Mouse (Mus musculus) intestine, embryonic 14.5 days (tissue): ENCODE data around the gene Zfp710. TPM values are rescaled to one million over a fixed set of nuclear protein-coding genes. Genes with fewer than 3 reads are reported as not detected.
A peak's percentile ranks its signal among the peaks of the same experiment; 100 is the strongest.
"Not testable (repeated sequence)": the region's sequence is repeated elsewhere in the genome, so short reads cannot be mapped to it uniquely, and the experiment has no call there.

ENCODE experiments used
- ATAC-seq: fragments of 200-750 bp; cut with Nextera tagmentation; replicated peaks from 2 replicates; pipeline ENCODE4 v1.8.0; 2017; ENCODE audit warnings: low read depth, moderate number of reproducible peaks, moderate TSS enrichment, moderate library complexity; ENCODE audit not compliant: low FRiP score, low TSS enrichment
- DNase-seq: peaks from one replicate; pipeline ENCODE4 v3.0.0-alpha.2; 2018; ENCODE audit warnings: low spot score
- H3K27ac ChIP-seq: fragments of 300-500 bp; sonication (generic); 2 replicates; pipeline ENCODE4 v1.5.1; 2014; ENCODE audit warnings: low read depth, mild to moderate bottlenecking, control low read depth
- H3K27me3 ChIP-seq: fragments of 300-500 bp; sonication (generic); replicated peaks from 2 replicates; pipeline ENCODE4 v1.6.1; 2014; ENCODE audit warnings: low read length, control low read depth; ENCODE audit not compliant: control insufficient read depth, insufficient read depth
- H3K36me3 ChIP-seq: fragments of 300-500 bp; sonication (generic); 2 replicates; pipeline ENCODE4 v1.6.1; 2014; ENCODE audit warnings: low read length, control low read depth; ENCODE audit not compliant: control insufficient read depth, insufficient read depth
- H3K4me1 ChIP-seq: fragments of 300-500 bp; sonication (generic); replicated peaks from 2 replicates; pipeline ENCODE4 v1.6.1; 2014; ENCODE audit warnings: low read length, control low read depth, mixed read lengths; ENCODE audit not compliant: control insufficient read depth, insufficient read depth
- H3K4me2 ChIP-seq: fragments of 300-500 bp; sonication (generic); 2 replicates; pipeline ENCODE4 v1.6.1; 2014; ENCODE audit warnings: low read length
- H3K4me3 ChIP-seq: fragments of 300-500 bp; sonication (generic); 2 replicates; pipeline ENCODE4 v1.5.1; 2014; ENCODE audit warnings: low read depth, low read length, control low read depth, mixed read lengths
- H3K9ac ChIP-seq: fragments of 300-500 bp; sonication (generic); 2 replicates; pipeline ENCODE4 v1.6.1; 2014; ENCODE audit warnings: mild to moderate bottlenecking, low read length
- H3K9me3 ChIP-seq: fragments of 300-500 bp; sonication (generic); 2 replicates; pipeline ENCODE4 v1.6.1; 2016; ENCODE audit warnings: low read length, control low read depth; ENCODE audit not compliant: control insufficient read depth
- WGBS: fragments of 180-500 bp; shearing (Covaris S2); extraction: QIAGEN DNeasy Blood & Tissue Kit; methylation state at CpG from one replicate; pipeline ENCODE4 v1.1.7; 2014; 5-methylcytosine and 5-hydroxymethylcytosine counted together
- polyA plus RNA-seq: library from polyadenylated mRNA; unstranded; fragments of >200 nt; fragmentation: Nextera tagmentation; extraction: Ambion mirVana; gene quantifications from 2 replicates; pipeline ENCODE4 v1.2.1, GENCODE M21; 2014

Zfp710 gene
- 16.9 and 18.9 TPM in 2 replicates for polyA plus RNA-seq

- peak; percentile 86 for DNase-seq
- peak within 1 kb of the TSS; percentile 92 for H3K27ac ChIP-seq
- H3K36me3 ChIP-seq = no peaks in the 10 kb centered on the region
- ATAC-seq = peak; percentile 83
- H3K4me3 ChIP-seq = peak within 1 kb of the TSS; percentile 66
- H3K9me3 ChIP-seq = no peaks in the 10 kb centered on the region
- peaks cover 22% of the 10 kb centered on the region for H3K4me1 ChIP-seq
- H3K4me2 ChIP-seq = peak within 1 kb of the TSS; percentile 99
- 1% methylated on average over 42 of the region's 42 CpGs for WGBS
- peak within 1 kb of the TSS; percentile 90 for H3K9ac ChIP-seq
- no peaks in the 10 kb centered on the region for H3K27me3 ChIP-seq
Observed at GRCm38 (mm10) chr7:80024521-80025390, at the start of gene Zfp710. Gene Zfp710, plus strand, starts transcription at chr7:80024814.

GRCm38 (mm10) chr7:79975316-79975715 is 49.3 kb upstream of the Zfp710 start:
- WGBS = 92% methylated on average over 2 of the region's 2 CpGs
- no peak overlapping the region for H3K9ac ChIP-seq
- no peaks in the 10 kb centered on the region for H3K36me3 ChIP-seq
- no peak overlapping the region for H3K27ac ChIP-seq
- no peaks in the 10 kb centered on the region for H3K4me1 ChIP-seq
- H3K27me3 ChIP-seq = no peaks in the 10 kb centered on the region
- no peaks in the 10 kb centered on the region for H3K9me3 ChIP-seq
- no peak for ATAC-seq
- DNase-seq = no peak
- no peak overlapping the region for H3K4me2 ChIP-seq
- no peak overlapping the region for H3K4me3 ChIP-seq

DNA sequence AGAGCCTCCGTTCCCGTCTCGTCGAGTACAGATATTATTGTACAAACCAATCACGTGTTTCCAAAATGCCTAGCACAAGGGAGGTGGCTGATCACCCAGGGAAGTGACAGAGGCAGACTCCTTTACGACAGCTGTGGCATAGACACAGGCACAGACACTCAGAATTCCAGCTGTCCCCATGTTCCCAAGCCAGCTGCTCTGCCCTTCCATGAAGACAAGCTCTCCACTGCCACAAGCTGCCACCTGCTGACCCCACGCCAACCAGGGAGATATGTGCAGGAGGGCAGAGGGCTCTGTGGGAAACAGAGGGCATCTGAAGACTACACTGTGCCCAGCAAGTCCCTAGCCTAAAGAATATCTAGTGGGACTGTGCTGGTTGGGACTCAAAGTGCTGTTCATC is 37.9 kb upstream of the Zfp710 start:
- H3K27me3 ChIP-seq = no peaks in the 10 kb centered on the region
- ATAC-seq (no peak), DNase-seq (no peak)
- H3K9me3 ChIP-seq = no peaks in the 10 kb centered on the region
- H3K4me1 ChIP-seq = no peaks in the 10 kb centered on the region
- no peak overlapping the region for H3K27ac ChIP-seq
- WGBS = 87% methylated on average over 7 of the region's 7 CpGs
- H3K36me3 ChIP-seq = no peaks in the 10 kb centered on the region
- H3K4me3 ChIP-seq = no peak overlapping the region
- H3K4me2 ChIP-seq = no peak overlapping the region
- no peak overlapping the region for H3K9ac ChIP-seq

DNA sequence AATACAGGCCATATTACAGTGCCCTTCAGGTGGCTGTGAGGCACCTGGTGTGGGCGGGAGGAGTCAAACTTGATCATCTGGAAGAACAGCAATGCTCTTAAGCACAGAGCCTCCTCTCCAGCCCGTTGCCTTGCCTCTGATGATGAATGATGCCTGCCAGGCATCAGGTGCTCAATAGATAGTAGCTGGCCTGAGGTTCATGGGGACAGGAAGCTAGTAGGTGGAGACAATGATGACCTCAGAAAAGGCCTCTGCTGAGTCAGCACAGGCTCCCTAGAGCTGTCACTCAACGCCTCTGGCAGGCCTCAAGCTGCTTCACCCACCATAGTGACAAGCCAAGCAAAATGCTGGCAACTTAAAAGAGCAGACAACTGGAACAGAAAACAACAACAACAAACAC is 36.9 kb upstream of the Zfp710 start:
- no peaks in the 10 kb centered on the region for H3K36me3 ChIP-seq
- H3K9ac ChIP-seq = no peak overlapping the region
- 52% methylated on average over 3 of the region's 3 CpGs for WGBS
- H3K4me2 ChIP-seq = no peak overlapping the region
- H3K9me3 ChIP-seq = no peaks in the 10 kb centered on the region
- no peak for DNase-seq
- H3K4me3 ChIP-seq = no peak overlapping the region
- no peaks in the 10 kb centered on the region for H3K4me1 ChIP-seq
- no peak for ATAC-seq
- H3K27me3 ChIP-seq = no peaks in the 10 kb centered on the region
- no peak overlapping the region for H3K27ac ChIP-seq

- not testable (repeated sequence) for H3K27me3 ChIP-seq, H3K4me1 ChIP-seq, H3K27ac ChIP-seq, H3K4me2 ChIP-seq, ATAC-seq, H3K36me3 ChIP-seq, DNase-seq, H3K4me3 ChIP-seq, H3K9ac ChIP-seq, H3K9me3 ChIP-seq
- WGBS = 86% methylated on average over 1 of the region's 1 CpGs
Observed at GRCm38 (mm10) chr7:79988466-79988865, 36.1 kb upstream of the Zfp710 start.

GRCm38 (mm10) chr7:79994476-79994875 is 30.1 kb upstream of the Zfp710 start:
- Histone ChIP-seq H3K4me2 (no peak overlapping the region), H3K4me3 (no peak overlapping the region), H3K4me1 (no peaks in the 10 kb centered on the region), H3K27ac (no peak overlapping the region), H3K9me3 (no peaks in the 10 kb centered on the region), H3K27me3 (no peaks in the 10 kb centered on the region), H3K36me3 (no peaks in the 10 kb centered on the region), H3K9ac (no peak overlapping the region)
- peak; percentile 53 for DNase-seq
- ATAC-seq = no peak
- 27% methylated on average over 8 of the region's 8 CpGs for WGBS

- ATAC-seq (no peak), DNase-seq (no peak)
- Histone ChIP-seq H3K4me3 (no peak overlapping the region), H3K9me3 (no peaks in the 10 kb centered on the region), H3K27me3 (no peaks in the 10 kb centered on the region), H3K36me3 (no peaks in the 10 kb centered on the region), H3K9ac (no peak overlapping the region), H3K4me2 (no peak overlapping the region), H3K27ac (no peak overlapping the region), H3K4me1 (no peaks in the 10 kb centered on the region)
- WGBS = 80% methylated on average over 1 of the region's 1 CpGs
Observed at GRCm38 (mm10) chr7:79997761-79998160, 26.9 kb upstream of the Zfp710 start.

GRCm38 (mm10) chr7:80002353-80003055 is 22.1 kb upstream of the Zfp710 start:
- no peak overlapping the region for H3K4me3 ChIP-seq
- DNase-seq = no peak
- no peaks in the 10 kb centered on the region for H3K27me3 ChIP-seq
- H3K27ac ChIP-seq = no peak overlapping the region
- no peaks in the 10 kb centered on the region for H3K36me3 ChIP-seq
- no peak overlapping the region for H3K9ac ChIP-seq
- H3K4me2 ChIP-seq = no peak overlapping the region
- no peaks in the 10 kb centered on the region for H3K9me3 ChIP-seq
- 87% methylated on average over 11 of the region's 11 CpGs for WGBS
- ATAC-seq = no peak
- H3K4me1 ChIP-seq = no peaks in the 10 kb centered on the region
